Mouse (Mus musculus) heart, postnatal 4 days (tissue): ENCODE measurements at regions not wholly inside any gene's neighbourhood (a gene's known extent, or its start where the extent isn't known, plus 50 kb on each side); places are given as distances from the start of the nearest gene placed in this dataset.

ENCODE experiments used
- DNase-seq: peaks from one replicate; pipeline ENCODE4 v3.0.0; 2021

DNA sequence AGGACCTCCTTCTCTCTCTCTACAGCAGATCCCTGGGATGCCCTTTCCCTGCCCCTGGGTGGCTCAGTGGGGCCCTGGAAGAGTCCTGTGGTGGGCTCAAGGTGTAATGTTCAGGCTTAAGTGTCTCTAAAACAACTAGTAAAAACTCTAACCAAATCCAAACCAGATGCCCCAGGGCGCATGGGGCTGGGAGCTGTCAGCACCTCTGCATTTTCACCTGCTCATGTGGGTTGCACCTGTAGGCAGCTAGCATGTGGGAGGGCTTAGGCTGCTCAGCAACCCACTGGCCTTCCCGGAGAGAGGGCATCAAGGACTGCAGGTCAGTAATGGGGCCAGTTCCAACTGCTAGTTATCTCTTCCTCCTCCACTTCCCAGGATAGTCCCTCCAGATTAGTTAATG lies 104.8 kb upstream of the Gm12830 start:
- DNase-seq, result no peak

DNA sequence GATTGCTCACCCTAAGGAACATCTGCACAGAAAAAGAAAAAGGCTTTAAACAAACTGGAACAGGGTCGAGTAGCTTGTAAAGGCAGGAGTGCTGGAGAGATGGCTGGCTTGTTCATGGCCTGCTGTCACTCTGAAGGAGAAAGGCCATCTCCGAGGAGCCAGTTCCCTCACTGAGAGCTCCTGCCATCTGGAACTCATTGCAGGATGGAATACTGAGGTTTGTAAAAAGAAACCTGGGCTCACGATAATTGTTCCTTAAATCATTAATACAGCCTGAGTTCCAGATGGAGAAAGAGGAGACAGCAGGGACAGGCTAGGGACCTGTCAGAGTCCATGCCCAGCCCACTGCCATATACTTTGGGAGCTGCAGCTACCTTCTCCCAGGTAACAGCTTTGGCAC lies 100.8 kb upstream of the Gm12830 start:
- no peak for DNase-seq

DNA sequence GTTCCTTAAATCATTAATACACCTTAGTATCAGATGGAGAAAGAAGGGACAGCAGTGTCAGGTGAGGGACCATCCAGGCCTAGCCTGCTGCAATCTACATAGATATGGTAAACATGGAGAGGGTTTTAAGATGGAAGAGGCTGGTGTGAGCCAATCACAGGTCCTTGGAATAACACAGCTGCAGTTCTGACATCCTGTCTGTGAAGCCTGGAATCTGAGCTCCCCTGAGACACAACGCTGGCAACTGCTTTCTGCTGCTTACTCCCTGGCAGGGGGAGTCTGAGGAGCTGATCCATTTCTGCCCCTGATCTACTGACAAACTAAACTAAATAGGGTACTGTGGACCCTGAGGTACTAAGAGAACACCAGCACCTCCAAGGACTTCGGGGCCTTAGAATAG lies 100.1 kb upstream of the Gm12830 start:
- no peak for DNase-seq

DNA sequence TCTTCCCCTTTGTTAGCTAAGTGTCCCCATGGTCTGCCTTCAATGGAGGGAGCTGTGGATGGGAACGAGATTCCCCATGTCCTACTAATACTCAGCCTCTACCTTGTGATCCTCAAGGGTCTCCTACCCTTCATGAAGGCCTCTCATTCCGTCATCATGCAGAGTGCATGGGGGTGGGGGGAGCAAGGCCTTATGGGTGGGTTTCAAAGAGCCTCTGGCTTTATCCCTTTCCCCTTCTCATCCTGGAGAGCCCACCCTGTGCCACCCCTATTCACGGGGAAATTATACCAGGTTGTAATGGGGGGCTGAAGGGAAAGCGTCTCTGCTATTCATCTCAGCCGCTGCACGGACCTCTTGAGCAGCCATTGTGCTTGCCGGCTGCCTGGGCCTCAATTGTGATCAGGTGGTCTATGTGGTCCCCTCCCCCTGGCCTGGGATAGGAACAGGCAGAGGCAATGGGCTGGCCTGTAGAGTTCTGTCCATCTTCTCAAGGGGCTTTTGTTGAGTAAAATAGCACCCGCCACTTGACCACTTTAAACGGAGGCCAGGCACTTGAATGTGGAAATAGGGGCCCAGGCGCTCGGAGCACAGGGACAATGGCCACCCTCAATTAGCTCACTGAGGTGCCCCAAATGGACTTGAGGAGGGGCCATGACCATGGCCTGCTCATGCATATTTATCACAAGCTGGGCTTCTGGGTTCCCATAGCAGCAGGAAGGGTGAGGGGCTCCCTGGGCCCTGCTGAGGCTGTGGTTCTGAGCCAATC lies 93.1 kb upstream of the Gm12830 start:
- DNase-seq, result no peak

DNA sequence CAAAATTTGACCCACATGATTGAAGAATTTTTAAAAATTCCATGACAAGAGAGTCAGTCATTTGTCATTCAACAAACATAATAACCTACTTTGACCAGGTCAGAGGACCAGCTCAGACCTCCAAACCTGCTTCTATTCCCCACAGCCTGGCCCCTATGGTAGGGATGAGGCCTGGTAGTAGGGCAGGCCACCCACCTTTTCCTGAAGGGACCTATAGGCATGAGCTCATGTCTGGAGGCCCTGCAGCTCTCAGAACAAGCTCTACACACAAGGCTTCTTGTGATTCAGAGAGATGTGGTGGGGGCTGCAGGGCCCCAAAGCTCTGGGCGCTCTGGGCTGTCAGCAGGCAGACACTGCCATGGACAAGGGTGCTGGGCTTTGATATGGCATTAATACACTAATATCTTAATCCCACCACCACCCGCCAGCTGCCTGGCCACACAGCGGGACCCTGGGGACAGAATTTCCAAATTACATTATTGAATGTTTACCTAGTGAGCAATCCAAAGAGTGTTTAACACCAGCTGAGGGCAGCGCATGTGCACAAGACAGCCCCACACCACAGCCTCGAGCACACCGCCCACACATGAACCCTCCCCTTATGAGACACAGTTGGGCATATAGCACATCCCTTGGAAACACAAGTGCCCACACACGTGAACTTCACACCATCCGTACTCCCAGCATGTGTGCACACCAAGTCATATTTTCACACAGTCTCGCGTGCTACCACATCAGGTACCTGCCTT lies 88.1 kb upstream of the Gm12830 start:
- DNase-seq, result no peak

DNA sequence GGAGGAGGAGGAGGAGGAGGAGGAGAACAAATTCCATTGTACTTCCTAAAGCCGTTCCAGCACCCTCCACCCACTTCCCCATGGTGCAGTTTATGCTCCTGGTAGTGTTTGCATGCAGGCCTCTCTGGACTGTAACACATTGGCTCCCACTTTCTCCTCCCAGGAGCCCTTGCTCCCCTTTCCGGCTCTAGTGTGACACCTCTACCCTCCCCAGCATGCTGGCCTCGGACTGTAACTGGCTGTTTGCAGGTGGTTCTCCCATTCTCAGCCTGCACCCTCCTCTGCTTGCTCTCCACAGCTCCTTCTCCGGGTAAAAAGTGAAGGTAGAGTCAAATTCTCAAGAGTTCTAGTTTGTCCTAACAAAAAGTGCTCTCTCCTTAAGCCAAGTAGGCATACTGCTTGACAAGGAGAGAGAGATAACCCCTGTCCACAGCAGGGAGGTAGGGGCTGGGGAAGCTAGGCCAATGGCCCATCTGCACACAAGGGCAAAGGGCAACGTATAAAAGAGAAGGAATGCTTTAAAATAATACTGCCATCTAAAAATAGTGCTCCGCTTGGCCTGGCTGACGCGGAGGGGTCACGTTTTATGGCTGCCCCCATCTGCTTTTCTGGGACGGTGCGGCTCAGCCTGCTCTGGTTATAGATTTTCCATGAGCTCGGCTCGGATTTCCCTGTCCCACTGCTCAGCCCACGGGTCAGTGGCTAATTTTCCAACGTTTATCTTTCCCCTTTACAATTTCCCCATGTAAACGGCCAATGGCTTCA lies 82.4 kb upstream of the Gm12830 start:
- no peak for DNase-seq

DNA sequence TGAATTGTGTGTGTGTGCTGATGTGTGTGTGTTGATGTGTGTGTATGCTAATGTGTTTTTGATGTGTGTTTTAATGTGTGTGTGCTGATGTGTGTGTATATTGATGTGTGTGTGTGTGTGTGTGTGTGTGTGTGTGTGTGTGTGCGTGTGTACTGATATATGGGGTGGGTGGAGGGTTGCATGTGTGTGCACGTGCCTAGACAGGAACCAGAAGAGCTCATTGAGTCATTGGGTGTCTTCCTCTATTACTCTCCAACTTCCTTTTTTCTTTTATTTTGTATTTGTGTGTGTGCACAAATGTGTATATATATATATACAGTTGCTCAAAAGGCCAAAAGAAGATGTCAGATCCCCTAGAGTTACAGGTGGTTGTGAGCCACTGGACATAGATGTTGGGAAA lies 73.4 kb upstream of the Gm12830 start:
- no peak for DNase-seq

DNA sequence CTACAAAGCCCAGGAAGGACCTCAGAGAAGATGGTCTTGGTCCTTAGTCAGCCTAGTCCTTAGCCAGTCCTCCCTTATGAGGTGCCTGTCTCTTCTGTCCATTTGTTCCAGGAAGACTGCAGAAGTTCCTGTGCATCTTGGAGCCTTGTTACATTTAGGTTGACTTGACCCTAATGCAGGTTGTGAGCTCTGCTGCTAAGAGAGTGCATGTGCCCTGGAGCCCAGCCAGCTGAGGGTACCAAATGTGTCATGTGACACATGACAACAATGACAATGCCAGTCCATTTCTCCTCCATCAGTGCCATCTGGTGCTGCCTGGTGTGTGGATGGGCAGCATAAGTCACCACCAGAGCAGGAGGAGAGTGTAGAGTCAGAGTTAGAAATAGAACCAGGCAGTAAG lies 61.7 kb upstream of the Gm12830 start:
- DNase-seq, result no peak

DNA sequence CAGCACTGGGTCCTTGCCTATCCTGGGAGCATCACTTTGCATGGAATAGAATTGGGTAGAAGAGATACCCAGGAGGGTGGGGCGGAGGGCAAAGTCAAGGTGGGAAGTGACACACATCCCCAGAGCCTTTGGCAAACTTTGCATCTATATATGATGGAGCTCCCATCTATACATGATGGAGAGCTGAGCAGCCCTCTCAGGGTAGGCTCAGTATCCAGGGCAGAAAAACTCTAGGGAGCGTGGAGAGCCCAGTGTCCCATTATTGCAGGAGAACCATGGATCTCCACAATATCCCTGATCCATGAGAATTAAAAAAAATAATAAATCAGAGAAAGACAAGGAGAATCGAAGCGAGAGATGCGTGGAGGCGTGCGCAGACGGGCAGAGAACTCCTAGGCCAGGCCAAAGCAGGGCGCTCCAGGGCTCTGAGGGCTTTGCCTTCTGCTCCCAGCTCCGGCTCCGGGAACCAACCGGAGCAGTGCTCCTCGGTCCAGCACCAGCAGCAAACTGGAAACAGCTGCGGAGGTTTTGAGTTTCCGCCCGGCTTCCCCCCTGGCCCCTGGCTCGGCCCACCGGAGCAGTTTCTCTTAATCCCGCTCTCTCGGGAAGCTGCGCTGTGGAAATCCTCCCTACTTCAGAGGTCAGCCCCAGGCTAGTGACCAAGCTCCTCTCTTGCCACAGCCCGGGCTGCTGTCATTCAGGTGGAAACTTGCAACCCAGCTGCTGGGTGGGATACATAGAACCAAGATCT lies 54.7 kb upstream of the Gm12830 start:
- DNase-seq, result no peak
